Mouse (Mus musculus): ENCODE measurements around the gene Aph1c.
"Not testable (repeated sequence)": the region's sequence is repeated elsewhere in the genome, so short reads cannot be mapped to it uniquely, and the experiment has no call there.

Aph1c gene

GRCm38 (mm10) chr9:66833851-66834250, 675 bp downstream of the Aph1c start:
- DNase-seq (ENCODE audit: low spot score in 2 of 2), result peak in 1 of 2 experiments; percentile 14

GRCm38 (mm10) chr9:66832366-66832908, 2.1 kb downstream of the Aph1c start:
- DNase-seq (ENCODE audit: low spot score in 2 of 2), result no peak

- DNase-seq (ENCODE audit: low spot score in 2 of 2), result peak in 1 of 2 experiments; percentile 30
Observed at GRCm38 (mm10) chr9:66825990-66826389, 8.5 kb downstream of the Aph1c start.

GRCm38 (mm10) chr9:66822255-66822654, 12.3 kb downstream of the Aph1c start:
- DNase-seq (ENCODE audit: low spot score in 2 of 2), result peak in 1 of 2 experiments; percentile 35

- DNase-seq (ENCODE audit: low spot score in 2 of 2), result no peak
Observed at GRCm38 (mm10) chr9:66820996-66821395, 13.5 kb downstream of the Aph1c start.

- no peak for DNase-seq (ENCODE audit: low spot score in 2 of 2)
Observed at GRCm38 (mm10) chr9:66813392-66813791, 21.1 kb downstream of the Aph1c start.

- DNase-seq (ENCODE audit: low spot score in 2 of 2), result not testable (repeated sequence)
Observed at GRCm38 (mm10) chr9:66805951-66806350, 28.6 kb downstream of the Aph1c start.

- DNase-seq (ENCODE audit: low spot score in 2 of 2), result no peak
Observed at GRCm38 (mm10) chr9:66801947-66802346, 32.6 kb downstream of the Aph1c start.

- DNase-seq (ENCODE audit: low spot score in 2 of 2), result no peak
Observed at GRCm38 (mm10) chr9:66796739-66797138, 37.8 kb downstream of the Aph1c start, which contains the start of gene Gm10647. Gm10647 (plus strand) TSS chr9:66797039.

- DNase-seq (ENCODE audit: low spot score in 2 of 2), result peak; percentile 85 to 91
Observed at GRCm38 (mm10) chr9:66795464-66796324, 38.8 kb downstream of the Aph1c start, which contains the start of gene Aph1b. Aph1b (minus strand) TSS chr9:66795490.

GRCm38 (mm10) chr9:66794629-66795463, 39.7 kb downstream of the Aph1c start:
- DNase-seq (ENCODE audit: low spot score in 2 of 2), result no peak

- no peak for DNase-seq (ENCODE audit: low spot score in 2 of 2)
Observed at GRCm38 (mm10) chr9:66787821-66788220, 46.7 kb downstream of the Aph1c start.

- peak in 1 of 2 experiments; percentile 56 for DNase-seq (ENCODE audit: low spot score in 2 of 2)
Observed at GRCm38 (mm10) chr9:66784552-66784951, 50.0 kb downstream of the Aph1c start.

GRCm38 (mm10) chr9:66770701-66771100, 63.8 kb downstream of the Aph1c start:
- no peak for DNase-seq (ENCODE audit: low spot score in 2 of 2)

GRCm38 (mm10) chr9:66769275-66769674, 65.3 kb downstream of the Aph1c start:
- no peak for DNase-seq (ENCODE audit: low spot score in 2 of 2)

- DNase-seq (ENCODE audit: low spot score in 2 of 2), result no peak
Observed at GRCm38 (mm10) chr9:66768721-66769120, 65.8 kb downstream of the Aph1c start.

All from spleen, postnatal 10 days (tissue).